Mouse (Mus musculus) layer of hippocampus, postnatal 10 days (tissue): Measurements from ENCODE around the gene Zbtb16. TPM values are rescaled to one million over a fixed set of nuclear protein-coding genes. Genes with fewer than 3 reads are reported as not detected.

Experiments
- DNase-seq, 2 experiments: peaks; one replicate each; pipeline ENCODE4 v3.0.0; 2021; ENCODE audit warnings: low spot score in 2 of 2
- total RNA-seq, 2 experiments: library from RNA; stranded (reverse); gene quantifications; 2 replicates each; pipeline ENCODE4 v1.2.3; 2021

Zbtb16 gene
- total RNA-seq, 2 experiments from 2014 or later: 58.2 to 66.3 TPM

- DNase-seq: no peak
These were observed 67.1 kb downstream of the Zbtb16 start for GRCm38 (mm10) chr9:48768965-48769364.

GRCm38 (mm10) chr9:48767666-48768432 lies 68.2 kb downstream of the Zbtb16 start:
- no peak for DNase-seq

GRCm38 (mm10) chr9:48765927-48766326 lies 70.1 kb downstream of the Zbtb16 start:
- no peak for DNase-seq

GRCm38 (mm10) chr9:48764311-48764710 lies 71.7 kb downstream of the Zbtb16 start:
- no peak for DNase-seq

- no peak for DNase-seq
These were observed 74.0 kb downstream of the Zbtb16 start for GRCm38 (mm10) chr9:48761732-48762637.

- DNase-seq: no peak
These were observed 74.9 kb downstream of the Zbtb16 start for GRCm38 (mm10) chr9:48761175-48761556.

- peak; percentile 56 to 61 for DNase-seq
These were observed 75.4 kb downstream of the Zbtb16 start for GRCm38 (mm10) chr9:48760449-48761174.

GRCm38 (mm10) chr9:48759098-48759497 lies 76.9 kb downstream of the Zbtb16 start:
- no peak for DNase-seq

GRCm38 (mm10) chr9:48757650-48758580 lies 78.1 kb downstream of the Zbtb16 start:
- no peak for DNase-seq

- no peak for DNase-seq
These were observed 79.7 kb downstream of the Zbtb16 start for GRCm38 (mm10) chr9:48756261-48756812.

- no peak for DNase-seq
These were observed 80.5 kb downstream of the Zbtb16 start for GRCm38 (mm10) chr9:48755438-48756070.

- DNase-seq: no peak
These were observed 81.6 kb downstream of the Zbtb16 start for GRCm38 (mm10) chr9:48754418-48754817.

- no peak for DNase-seq
These were observed 82.1 kb downstream of the Zbtb16 start for GRCm38 (mm10) chr9:48753881-48754280.

GRCm38 (mm10) chr9:48751900-48752299 lies 84.1 kb downstream of the Zbtb16 start:
- DNase-seq: no peak

GRCm38 (mm10) chr9:48749666-48750065 lies 86.4 kb downstream of the Zbtb16 start:
- DNase-seq: no peak

GRCm38 (mm10) chr9:48749168-48749567 lies 86.9 kb downstream of the Zbtb16 start:
- DNase-seq: no peak

GRCm38 (mm10) chr9:48748761-48749160 lies 87.3 kb downstream of the Zbtb16 start:
- no peak for DNase-seq

- no peak for DNase-seq
These were observed 87.8 kb downstream of the Zbtb16 start for GRCm38 (mm10) chr9:48748216-48748615.

GRCm38 (mm10) chr9:48746506-48746905 lies 89.5 kb downstream of the Zbtb16 start:
- no peak for DNase-seq
